Mouse (Mus musculus) liver, embryonic 14.5 days (tissue): Measurements from ENCODE around the gene Tacr2.

Source experiments
- CTCF ChIP-seq: IDR thresholded peaks from 2 replicates; pipeline ENCODE4 v1.5.1; 2016; ENCODE audit warnings: antibody characterized with exemption, low read depth, control low read depth
- EP300 ChIP-seq: IDR thresholded peaks from 2 replicates; pipeline ENCODE4 v1.6.1; 2016; ENCODE audit warnings: antibody characterized with exemption, low read depth

DNA sequence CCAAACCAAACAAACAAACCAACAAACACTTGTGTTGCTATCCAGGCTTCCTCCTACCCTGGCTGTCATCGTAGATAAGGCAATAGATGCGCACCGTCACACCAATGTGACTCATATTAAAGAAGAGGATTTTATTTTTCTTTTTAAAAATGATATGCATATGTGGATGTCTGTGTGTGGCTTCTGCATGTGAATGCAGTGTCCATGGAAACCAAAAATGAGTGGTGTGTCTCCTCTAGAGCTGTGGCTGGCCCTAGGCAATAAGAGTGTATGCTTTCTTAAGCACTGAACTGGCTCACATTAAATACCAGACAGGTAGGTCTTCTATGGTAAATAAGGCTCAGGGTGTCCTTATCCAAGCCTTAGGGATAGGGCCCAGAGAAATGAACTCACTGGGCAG lies 13.6 kb upstream of the Tacr2 start:
- TF ChIP-seq CTCF: no peak
- peak; percentile 28; the same call in 1 of the 2 replicates for TF ChIP-seq EP300
